Mouse (Mus musculus) erythroblast, embryonic 14.5 days (primary cell): Measurements from ENCODE around the gene Caap1. TPM values are rescaled to one million over a fixed set of nuclear protein-coding genes. Genes with fewer than 3 reads are reported as not detected.

Source experiments
- H3K27me3 ChIP-seq: 2 replicates; pipeline ENCODE4 v1.6.1; 2012; ENCODE audit warnings: inconsistent platforms; ENCODE audit not compliant: control insufficient read depth
- H3K36me3 ChIP-seq: 2 replicates; pipeline ENCODE4 v1.6.1; 2012; ENCODE audit warnings: mild to moderate bottlenecking, inconsistent platforms; ENCODE audit not compliant: control insufficient read depth
- H3K4me1 ChIP-seq: 2 replicates; pipeline ENCODE4 v1.6.1; 2012; ENCODE audit warnings: inconsistent platforms; ENCODE audit not compliant: control insufficient read depth
- H3K4me3 ChIP-seq: replicated peaks from 2 replicates; pipeline ENCODE3; 2012; ENCODE audit warnings: moderate library complexity, mild to moderate bottlenecking, inconsistent platforms
- H3K9me3 ChIP-seq: 2 replicates; pipeline ENCODE4 v1.6.1; 2012; ENCODE audit warnings: low read length, inconsistent platforms, mixed read lengths; ENCODE audit not compliant: control insufficient read depth
- GATA1 ChIP-seq: IDR thresholded peaks from 2 replicates; pipeline ENCODE4 v1.6.1; 2012; ENCODE audit warnings: low read length, inconsistent platforms, mixed read lengths
- TAL1 ChIP-seq: IDR thresholded peaks from 3 replicates; pipeline ENCODE4 v1.6.1; 2012; ENCODE audit warnings: low read length, inconsistent platforms, mixed read lengths
- polyA plus RNA-seq: library from polyadenylated mRNA; stranded (reverse); fragments of >175 nt; gene quantifications from 2 replicates; pipeline ENCODE4 v1.2.3, GENCODE M21; 2012

The Caap1 gene
- 0.28 and 0.37 TPM in 2 replicates for polyA plus RNA-seq

- Histone ChIP-seq H3K4me1 (peaks cover 18% of the 10 kb centered on the region), H3K36me3 (peaks cover 2% of the 10 kb centered on the region; the same call in 1 of the 2 replicates), H3K27me3 (no peaks in the 10 kb centered on the region), H3K9me3 (no peaks in the 10 kb centered on the region), H3K4me3 (peak within 1 kb of the TSS; percentile 100)
- TF ChIP-seq GATA1 (no peak), TAL1 (no peak)
Measured at GRCm38 (mm10) chr4:94556265-94557054, at the start of gene Caap1, which contains the start of gene Gm10306. Gene Caap1 (minus strand): TSS chr4:94556796. Gene Gm10306 (plus strand): TSS chr4:94556546.

GRCm38 (mm10) chr4:94605591-94605990, 49.0 kb upstream of the Caap1 start:
- Histone ChIP-seq H3K4me3 (no peak overlapping the region), H3K9me3 (no peaks in the 10 kb centered on the region), H3K4me1 (peaks cover 27% of the 10 kb centered on the region), H3K36me3 (no peaks in the 10 kb centered on the region), H3K27me3 (no peaks in the 10 kb centered on the region)
- no peak for TF ChIP-seq GATA1
- no peak for TF ChIP-seq TAL1

GRCm38 (mm10) chr4:94604452-94605019, 47.9 kb upstream of the Caap1 start:
- TF ChIP-seq TAL1 (no peak), GATA1 (no peak)
- H3K4me3 ChIP-seq = no peak overlapping the region

GRCm38 (mm10) chr4:94603031-94603629, 46.5 kb upstream of the Caap1 start, which contains the start of gene Plaa:
Gene Plaa (minus strand): TSS chr4:94603244.
- H3K4me1 ChIP-seq = peaks cover 27% of the 10 kb centered on the region
- TF ChIP-seq TAL1 = no peak

More at GRCm38 (mm10) chr4:94604452-94605019, 47.9 kb upstream of the Caap1 start:
- no peaks in the 10 kb centered on the region for H3K27me3 ChIP-seq
- H3K9me3 ChIP-seq = no peaks in the 10 kb centered on the region
- peaks cover 27% of the 10 kb centered on the region for H3K4me1 ChIP-seq
- no peaks in the 10 kb centered on the region for H3K36me3 ChIP-seq

GRCm38 (mm10) chr4:94602496-94603030, 46.0 kb upstream of the Caap1 start:
- TF ChIP-seq GATA1 (no peak), TAL1 (no peak)
- Histone ChIP-seq H3K9me3 (no peaks in the 10 kb centered on the region), H3K36me3 (no peaks in the 10 kb centered on the region), H3K4me3 (peak overlapping the region; percentile 78), H3K4me1 (peaks cover 27% of the 10 kb centered on the region), H3K27me3 (no peaks in the 10 kb centered on the region)

More at GRCm38 (mm10) chr4:94603031-94603629, 46.5 kb upstream of the Caap1 start, which contains the start of gene Plaa:
- H3K36me3 ChIP-seq = no peaks in the 10 kb centered on the region
- no peaks in the 10 kb centered on the region for H3K27me3 ChIP-seq
- peak within 1 kb of the TSS; percentile 78 for H3K4me3 ChIP-seq
- no peaks in the 10 kb centered on the region for H3K9me3 ChIP-seq

- H3K9me3 ChIP-seq = no peaks in the 10 kb centered on the region
- H3K4me3 ChIP-seq = peak overlapping the region; percentile 78
- no peak for TF ChIP-seq TAL1
- TF ChIP-seq GATA1 = no peak
Measured at GRCm38 (mm10) chr4:94601395-94601794, 44.8 kb upstream of the Caap1 start.

GRCm38 (mm10) chr4:94592709-94593108, 36.1 kb upstream of the Caap1 start:
- H3K36me3 ChIP-seq = peaks cover 3% of the 10 kb centered on the region
- no peaks in the 10 kb centered on the region for H3K9me3 ChIP-seq
- H3K27me3 ChIP-seq = no peaks in the 10 kb centered on the region
- H3K4me1 ChIP-seq = peaks cover 11% of the 10 kb centered on the region
- TF ChIP-seq TAL1 (no peak), GATA1 (no peak)
- H3K4me3 ChIP-seq = no peak overlapping the region

More at GRCm38 (mm10) chr4:94601395-94601794, 44.8 kb upstream of the Caap1 start:
- H3K4me1 ChIP-seq = peaks cover 27% of the 10 kb centered on the region
- no peaks in the 10 kb centered on the region for H3K36me3 ChIP-seq
- no peaks in the 10 kb centered on the region for H3K27me3 ChIP-seq

GRCm38 (mm10) chr4:94591765-94592381, 35.3 kb upstream of the Caap1 start:
- Histone ChIP-seq H3K27me3 (no peaks in the 10 kb centered on the region), H3K36me3 (peaks cover 4% of the 10 kb centered on the region), H3K9me3 (no peaks in the 10 kb centered on the region), H3K4me1 (peaks cover 11% of the 10 kb centered on the region), H3K4me3 (no peak overlapping the region)
- TF ChIP-seq GATA1 = no peak
- TF ChIP-seq TAL1 = no peak

- H3K4me3 ChIP-seq = no peak overlapping the region
- peaks cover 37% of the 10 kb centered on the region for H3K36me3 ChIP-seq
- H3K9me3 ChIP-seq = no peaks in the 10 kb centered on the region
- no peaks in the 10 kb centered on the region for H3K4me1 ChIP-seq
- TF ChIP-seq GATA1 (no peak), TAL1 (no peak)
- H3K27me3 ChIP-seq = no peaks in the 10 kb centered on the region
Measured at GRCm38 (mm10) chr4:94572677-94573076, 16.1 kb upstream of the Caap1 start.
